Mouse (Mus musculus) erythroblast, adult 5-6 weeks (primary cell): ENCODE results near the gene Gm3147. TPM values are rescaled to one million over a fixed set of nuclear protein-coding genes. Genes with fewer than 3 reads are reported as not detected.
"Not testable (repeated sequence)": the region's sequence is repeated elsewhere in the genome, so short reads cannot be mapped to it uniquely, and the experiment has no call there.

Source experiments
- ATAC-seq: replicated peaks from 2 replicates; pipeline ENCODE4 v1.8.0; 2016; ENCODE audit warnings: moderate number of reproducible peaks, mild to moderate bottlenecking, moderate TSS enrichment, inconsistent platforms; ENCODE audit not compliant: poor library complexity, low FRiP score, severe bottlenecking
- total RNA-seq, 2 experiments: library from RNA; stranded (forward) in 1 of 2; stranded (reverse) in 1 of 2; fragments of 150-400 nt in 1 of 2; fragments of 200-764, 138-1000 nt in 1 of 2; gene quantifications; 2 replicates each; pipeline versions ENCODE4 v1.2.3 to v1.2.4; 2015 to 2017; ENCODE audit warnings: low replicate concordance in 2 of 2

The Gm3147 gene
- total RNA-seq (2015; ENCODE audit: low replicate concordance) (not detected in 2 replicates), total RNA-seq (2017; ENCODE audit: low replicate concordance) (not detected in 2 replicates)

GRCm38 (mm10) chr5:94616242-94616641 lies at the start of gene Gm3147:
Gene Gm3147 (minus strand): TSS chr5:94616342.
- ATAC-seq, result not testable (repeated sequence)

- not testable (repeated sequence) for ATAC-seq
Observed at GRCm38 (mm10) chr5:94648082-94648481, 31.9 kb upstream of the Gm3147 start, which contains the start of gene Gm6205. Gene Gm6205 (plus strand): TSS chr5:94648382.

GRCm38 (mm10) chr5:94623679-94624078 lies 7.5 kb upstream of the Gm3147 start, which contains the start of gene Gm6509:
Gene Gm6509 (plus strand): TSS chr5:94623979.
- not testable (repeated sequence) for ATAC-seq

Other genes starting within 250 kb of the Gm3147 start
- not detected in 2 replicates for gene Gm7682, start 170.6 kb downstream of the Gm3147 start, total RNA-seq (2015; ENCODE audit: low replicate concordance)
- gene Gm7682, start 170.6 kb downstream of the Gm3147 start, total RNA-seq (2017; ENCODE audit: low replicate concordance), result 0.56 TPM in 1 of 2 replicates, not detected in the other
- gene Gm3139, start 90.1 kb downstream of the Gm3147 start, total RNA-seq (2015; ENCODE audit: low replicate concordance), result not detected in 2 replicates
- gene Gm3139, start 90.1 kb downstream of the Gm3147 start, total RNA-seq (2017; ENCODE audit: low replicate concordance), result not detected in 2 replicates
- gene Gm6509, start 7.6 kb upstream of the Gm3147 start, total RNA-seq (2015; ENCODE audit: low replicate concordance), result not detected in 2 replicates
- not detected in 2 replicates for gene Gm6509, start 7.6 kb upstream of the Gm3147 start, total RNA-seq (2017; ENCODE audit: low replicate concordance)
- not detected in 2 replicates for gene Gm6205, start 32.0 kb upstream of the Gm3147 start, total RNA-seq (2015; ENCODE audit: low replicate concordance)
- gene Gm6205, start 32.0 kb upstream of the Gm3147 start, total RNA-seq (2017; ENCODE audit: low replicate concordance), result 0.42 TPM in 1 of 2 replicates, not detected in the other
- not detected in 2 replicates for gene Gm3183, start 249.1 kb upstream of the Gm3147 start, total RNA-seq (2015; ENCODE audit: low replicate concordance)
- gene Gm3183, start 249.1 kb upstream of the Gm3147 start, total RNA-seq (2017; ENCODE audit: low replicate concordance), result not detected in 2 replicates